Mouse (Mus musculus) G1E (cell line): Measurements from ENCODE around the gene Chpf. TPM values are rescaled to one million over a fixed set of nuclear protein-coding genes. Genes with fewer than 3 reads are reported as not detected.

Experiments
- ATAC-seq: 2 replicates; pipeline ENCODE4 v1.8.0; 2016; ENCODE audit warnings: mild to moderate bottlenecking; ENCODE audit not compliant: insufficient number of reproducible peaks, poor library complexity, low FRiP score, severe bottlenecking; ENCODE audit errors: extremely low read depth
- DNase-seq: peaks from one replicate; pipeline ENCODE4 v3.0.0; 2012; ENCODE audit warnings: low spot score
- H3K27me3 ChIP-seq: 2 replicates; pipeline ENCODE4 v1.6.1; 2012; ENCODE audit warnings: mild to moderate bottlenecking, low read length, inconsistent platforms; ENCODE audit not compliant: insufficient read depth
- H3K36me3 ChIP-seq: replicated peaks from 2 replicates; pipeline ENCODE3; 2012; ENCODE audit warnings: mild to moderate bottlenecking, inconsistent platforms
- H3K4me1 ChIP-seq: 2 replicates; pipeline ENCODE4 v1.6.1; 2012; ENCODE audit warnings: low read depth, low read length, inconsistent platforms, mixed read lengths; ENCODE audit not compliant: insufficient read depth
- H3K4me3 ChIP-seq: 2 replicates; pipeline ENCODE4 v1.5.1; 2012; ENCODE audit warnings: low read depth, mild to moderate bottlenecking, inconsistent platforms, low read length, moderate library complexity, mixed read lengths
- H3K9me3 ChIP-seq: replicated peaks from 2 replicates; pipeline ENCODE4 v1.6.1; 2012; ENCODE audit warnings: inconsistent platforms
- CTCF ChIP-seq: IDR thresholded peaks from 2 replicates; pipeline ENCODE4 v1.5.1; 2012; ENCODE audit warnings: low read depth, low read length, inconsistent platforms, mixed read lengths
- GATA1 ChIP-seq: IDR thresholded peaks from 2 replicates; pipeline ENCODE4 v1.6.1; 2012; ENCODE audit warnings: borderline replicate concordance, low read length, inconsistent platforms, mixed read lengths
- GATA2 ChIP-seq: IDR thresholded peaks from 2 replicates; pipeline ENCODE4 v1.6.1; 2012; ENCODE audit warnings: low read depth, low read length, inconsistent platforms, borderline replicate concordance
- POLR2AphosphoS5 ChIP-seq: IDR thresholded peaks from 2 replicates; pipeline ENCODE4 v1.6.1; 2012; ENCODE audit warnings: low read depth, low read length, inconsistent platforms; ENCODE audit not compliant: insufficient replicate concordance
- TAL1 ChIP-seq: conservative IDR thresholded peaks from 2 replicates; pipeline ENCODE4 v1.6.1; 2012; ENCODE audit warnings: low read depth, low read length, inconsistent platforms, mixed read lengths
- polyA plus RNA-seq: library from polyadenylated mRNA; stranded (reverse); fragments of >175 nt; gene quantifications from 2 replicates; pipeline ENCODE4 v1.2.3, GENCODE M21; 2012
- total RNA-seq, 2 experiments: library from RNA; stranded (forward) in 1 of 2; stranded (reverse) in 1 of 2; fragments of 200-1000 nt in 1 of 2; fragments of >200 nt in 1 of 2; fragmentation: Nextera tagmentation in 1 of 2; gene quantifications; 2 replicates each; pipeline ENCODE4 v1.2.3; 2014 to 2017

The Chpf gene
- total and polyA plus RNA-seq, 3 experiments: 12.0 to 121 (median 23.6) TPM

- H3K36me3 ChIP-seq: peaks cover 34% of the 10 kb centered on the region
- TF ChIP-seq TAL1 (peak; percentile 85), GATA1 (no peak), CTCF (peak; percentile 100)
- H3K4me1 ChIP-seq: peaks cover 96% of the 10 kb centered on the region
- H3K4me3 ChIP-seq: peak overlapping the region; percentile 69
- H3K9me3 ChIP-seq: no peaks in the 10 kb centered on the region
- peak; percentile 90 for DNase-seq
- peak; percentile 52 for ATAC-seq
- peaks cover 16% of the 10 kb centered on the region for H3K27me3 ChIP-seq
These were observed 33.1 kb downstream of the Chpf start for GRCm38 (mm10) chr1:75445751-75446611.

GRCm38 (mm10) chr1:75445141-75445701 is 33.9 kb downstream of the Chpf start:
- H3K9me3 ChIP-seq: no peaks in the 10 kb centered on the region
- H3K4me1 ChIP-seq: peaks cover 92% of the 10 kb centered on the region
- DNase-seq: peak; percentile 64
- peak; percentile 2; the same call in 1 of the 2 replicates for ATAC-seq
- TF ChIP-seq POLR2AphosphoS5 (no peak), TAL1 (no peak), GATA2 (no peak), GATA1 (no peak), CTCF (no peak)
- peak overlapping the region; percentile 69 for H3K4me3 ChIP-seq
- peaks cover 42% of the 10 kb centered on the region for H3K36me3 ChIP-seq
- H3K27me3 ChIP-seq: peaks cover 10% of the 10 kb centered on the region; the same call in 1 of the 2 replicates

DNA sequence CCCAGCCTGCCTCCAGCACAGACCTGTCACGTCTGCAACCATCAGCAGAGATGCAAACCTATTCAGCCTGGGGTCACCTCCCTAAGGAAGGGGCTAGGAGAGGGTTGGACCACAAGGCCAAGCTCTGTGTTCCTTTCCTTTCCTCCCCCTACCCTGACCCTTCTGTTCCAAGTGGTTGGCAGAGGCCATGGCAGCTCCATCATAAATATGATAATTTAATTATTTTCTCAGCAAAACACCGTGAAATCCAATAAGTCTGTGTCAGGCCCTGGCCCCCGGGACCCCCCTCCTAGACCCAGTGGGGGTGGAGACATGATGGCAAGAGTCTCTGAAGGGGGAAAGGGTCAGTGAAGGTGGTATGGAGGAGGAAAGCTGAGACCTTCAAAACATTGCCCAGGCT is 34.9 kb downstream of the Chpf start:
- no peak for DNase-seq
- H3K9me3 ChIP-seq: no peaks in the 10 kb centered on the region
- no peak for ATAC-seq
- H3K4me3 ChIP-seq: peak overlapping the region; percentile 69; the same call in 1 of the 2 replicates
- peaks cover 88% of the 10 kb centered on the region for H3K4me1 ChIP-seq
- H3K27me3 ChIP-seq: peaks cover 8% of the 10 kb centered on the region; the same call in 1 of the 2 replicates
- TF ChIP-seq GATA2: no peak
- TF ChIP-seq POLR2AphosphoS5: no peak
- no peak for TF ChIP-seq CTCF
- no peak for TF ChIP-seq GATA1
- TF ChIP-seq TAL1: no peak
- peaks cover 51% of the 10 kb centered on the region for H3K36me3 ChIP-seq

DNA sequence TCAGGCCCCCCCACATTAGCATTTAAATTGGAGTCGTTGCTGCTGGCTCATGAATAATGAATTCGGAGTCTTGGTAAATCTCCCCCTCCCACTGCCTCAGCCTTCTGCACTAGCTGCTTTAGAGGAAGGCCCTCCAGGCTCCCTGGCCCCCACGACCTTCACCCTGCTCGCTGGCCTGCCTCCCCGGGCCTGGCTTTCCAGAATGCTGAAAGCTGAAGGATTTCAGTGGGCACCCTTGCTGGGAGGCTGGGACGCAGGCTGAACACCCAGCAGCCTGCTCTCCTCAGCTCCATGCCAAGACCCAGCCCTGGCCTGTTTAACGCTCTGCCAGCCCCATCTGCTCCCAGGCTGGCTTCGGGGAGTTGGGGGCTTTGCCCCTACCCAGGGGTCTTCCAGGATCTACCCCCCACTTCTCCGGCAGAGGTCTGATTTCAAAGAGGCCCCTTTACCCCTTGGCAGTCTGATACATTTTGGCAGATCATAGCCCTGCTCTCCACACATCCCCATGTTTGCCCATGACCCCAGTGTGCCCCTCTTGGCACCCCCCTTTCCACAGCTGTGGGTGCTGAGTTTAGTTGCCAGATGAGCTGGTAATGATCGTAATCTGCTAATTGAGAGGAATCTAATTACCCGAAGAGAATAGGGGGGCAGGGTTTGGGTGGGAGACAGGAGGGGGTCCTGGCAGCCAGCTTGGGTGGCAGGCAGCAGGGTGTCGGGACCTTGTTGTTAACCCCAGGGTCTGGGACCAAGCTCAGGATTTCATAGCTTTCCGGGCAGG is 35.7 kb downstream of the Chpf start:
- ATAC-seq (no peak), DNase-seq (no peak)
- no peak for TF ChIP-seq POLR2AphosphoS5
- no peak for TF ChIP-seq TAL1
- Histone ChIP-seq H3K27me3 (peaks cover 2% of the 10 kb centered on the region; the same call in 1 of the 2 replicates), H3K36me3 (peaks cover 59% of the 10 kb centered on the region), H3K9me3 (no peaks in the 10 kb centered on the region), H3K4me3 (0 out of 2 replicates have a peak overlapping the region, but pooled peaks have one; percentile 1), H3K4me1 (peaks cover 87% of the 10 kb centered on the region)

DNA sequence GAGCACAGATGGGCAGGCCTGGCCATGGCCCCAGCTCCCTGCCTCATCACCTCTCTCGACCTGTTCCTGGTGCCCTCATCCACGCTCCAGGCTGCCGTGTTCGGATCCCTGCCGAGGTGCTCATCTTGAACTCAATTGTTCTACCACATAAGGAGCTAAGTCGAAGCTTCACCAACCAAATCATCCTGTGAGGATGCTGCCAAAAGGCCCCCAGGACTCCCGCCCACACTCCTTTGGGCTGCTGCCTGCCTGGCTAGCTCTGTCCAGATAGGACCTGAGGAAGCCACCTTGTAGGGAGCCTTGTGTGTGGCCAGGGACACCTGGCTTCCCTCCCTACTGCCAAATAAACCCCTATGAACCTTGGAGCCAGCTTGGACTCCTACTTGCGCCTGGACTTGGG is 36.3 kb downstream of the Chpf start:
- DNase-seq (no peak), ATAC-seq (no peak)
- Histone ChIP-seq H3K36me3 (peaks cover 64% of the 10 kb centered on the region), H3K9me3 (no peaks in the 10 kb centered on the region), H3K27me3 (no peaks in the 10 kb centered on the region), H3K4me1 (peaks cover 83% of the 10 kb centered on the region), H3K4me3 (peak overlapping the region; percentile 7; the same call in 1 of the 2 replicates)
- TF ChIP-seq GATA1 (no peak), POLR2AphosphoS5 (no peak), CTCF (no peak; the same call in 1 of the 2 replicates), GATA2 (no peak), TAL1 (no peak)

GRCm38 (mm10) chr1:75442171-75442570 is 36.9 kb downstream of the Chpf start:
- H3K4me1 ChIP-seq: peaks cover 81% of the 10 kb centered on the region
- no peak overlapping the region for H3K4me3 ChIP-seq
- DNase-seq: no peak
- H3K36me3 ChIP-seq: peaks cover 69% of the 10 kb centered on the region
- H3K9me3 ChIP-seq: no peaks in the 10 kb centered on the region
- TF ChIP-seq GATA2 (no peak), POLR2AphosphoS5 (no peak), CTCF (no peak), TAL1 (no peak), GATA1 (no peak)
- H3K27me3 ChIP-seq: no peaks in the 10 kb centered on the region
- ATAC-seq: no peak
